Mouse (Mus musculus): ENCODE data around the gene Cd93. TPM values are rescaled to one million over a fixed set of nuclear protein-coding genes. Genes with fewer than 3 reads are reported as not detected.

Gene Cd93
- polyA plus RNA-seq, 1 experiment = 0.12 TPM

- H3K27me3 ChIP-seq (ENCODE audit: control insufficient read depth, insufficient read depth, insufficient read length) = no peaks in the 10 kb centered on the region
- H3K36me3 ChIP-seq (ENCODE audit: control insufficient read depth, insufficient read depth) = no peaks in the 10 kb centered on the region
- no peaks in the 10 kb centered on the region for H3K79me2 ChIP-seq (ENCODE audit: control insufficient read depth, insufficient read depth)
- TF ChIP-seq E2F4 (IDR thresholded peaks at IDR 0.05; ENCODE audit: insufficient read depth) (no peak), REST (IDR thresholded peaks at IDR 0.05; ENCODE audit: insufficient read depth, insufficient read length) (no peak), POLR2AphosphoS2 (IDR thresholded peaks at IDR 0.05; ENCODE audit: insufficient read length, low read depth) (no peak), SRF (IDR thresholded peaks at IDR 0.05; ENCODE audit: control insufficient read depth, insufficient read length, low read depth) (no peak), MYOG (IDR thresholded peaks at IDR 0.05; ENCODE audit: control insufficient read depth in 1 of 3, insufficient read depth in 1 of 3, insufficient read length in 2 of 3, low read depth in 2 of 3) (no peak), USF1 (IDR thresholded peaks at IDR 0.05; ENCODE audit: low read depth) (no peak), CEBPB (IDR thresholded peaks at IDR 0.05; ENCODE audit: insufficient read depth, poor library complexity, severe bottlenecking) (no peak), MYOD1 (IDR thresholded peaks at IDR 0.05; ENCODE audit: control insufficient read depth in 1 of 3, insufficient read length in 2 of 3, low read depth in 2 of 3) (no peak)
- no peak within 1 kb of the TSS for H3K4me3 ChIP-seq
- no peak within 1 kb of the TSS for H3K4me2 ChIP-seq (ENCODE audit: low read depth)
- H3ac ChIP-seq (ENCODE audit: control insufficient read depth, insufficient read length) = no peak within 1 kb of the TSS
These were observed 48.0 kb downstream of the Cd93 start, which contains the start of gene Sstr4 for GRCm38 (mm10) chr2:148395131-148396051. Gene Sstr4 (plus strand): TSS chr2:148395344.

DNA sequence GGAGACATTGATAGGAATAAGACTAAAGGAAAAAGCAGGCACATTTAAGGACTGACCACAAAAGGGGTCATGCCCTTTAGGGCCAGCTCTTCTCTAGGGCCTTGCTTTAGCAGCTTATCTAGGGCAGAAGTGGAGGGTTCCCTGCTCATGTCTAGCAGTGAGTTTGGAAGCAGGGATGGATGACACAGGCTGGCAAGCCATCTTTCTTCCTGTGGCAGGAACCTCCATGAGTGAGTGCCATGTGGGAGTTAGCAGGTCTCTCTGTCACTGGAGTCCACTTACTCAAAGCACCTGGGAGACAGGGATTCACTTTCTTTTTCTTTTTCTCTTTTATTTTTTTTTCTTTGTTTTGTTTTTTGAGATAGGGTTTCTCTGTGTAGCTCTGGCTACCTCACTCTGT is 49.5 kb downstream of the Cd93 start:
- Histone ChIP-seq H3K4me2 (ENCODE audit: low read depth) (no peak overlapping the region), H3ac (ENCODE audit: control insufficient read depth, insufficient read length) (no peak overlapping the region), H3K4me3 (no peak overlapping the region), H3K79me2 (ENCODE audit: control insufficient read depth, insufficient read depth) (no peaks in the 10 kb centered on the region), H3K36me3 (ENCODE audit: control insufficient read depth, insufficient read depth) (no peaks in the 10 kb centered on the region), H3K27me3 (ENCODE audit: control insufficient read depth, insufficient read depth, insufficient read length) (no peaks in the 10 kb centered on the region)
- TF ChIP-seq CEBPB (IDR thresholded peaks at IDR 0.05; ENCODE audit: insufficient read depth, poor library complexity, severe bottlenecking) (no peak), POLR2A (IDR thresholded peaks at IDR 0.05; ENCODE audit: insufficient read length, low read depth) (no peak), E2F4 (IDR thresholded peaks at IDR 0.05; ENCODE audit: insufficient read depth) (no peak), TCF12 (IDR thresholded peaks at IDR 0.05; ENCODE audit: insufficient read depth, poor library complexity, severe bottlenecking) (no peak), POLR2AphosphoS2 (IDR thresholded peaks at IDR 0.05; ENCODE audit: insufficient read length, low read depth) (no peak), REST (IDR thresholded peaks at IDR 0.05; ENCODE audit: insufficient read depth, insufficient read length) (no peak), USF1 (IDR thresholded peaks at IDR 0.05; ENCODE audit: low read depth) (no peak)

- H3K79me2 ChIP-seq (ENCODE audit: control insufficient read depth, insufficient read depth) = no peaks in the 10 kb centered on the region
- H3K4me2 ChIP-seq (ENCODE audit: low read depth) = no peak overlapping the region
- H3K27me3 ChIP-seq (ENCODE audit: control insufficient read depth, insufficient read depth, insufficient read length) = no peaks in the 10 kb centered on the region
- H3K4me3 ChIP-seq = no peak overlapping the region
- H3K36me3 ChIP-seq (ENCODE audit: control insufficient read depth, insufficient read depth) = no peaks in the 10 kb centered on the region
- H3ac ChIP-seq (ENCODE audit: control insufficient read depth, insufficient read length) = no peak overlapping the region
- TF ChIP-seq POLR2A (IDR thresholded peaks at IDR 0.05; ENCODE audit: insufficient read length, low read depth) (no peak), SRF (IDR thresholded peaks at IDR 0.05; ENCODE audit: control insufficient read depth, insufficient read length, low read depth) (no peak), MYOD1 (IDR thresholded peaks at IDR 0.05; ENCODE audit: control insufficient read depth in 1 of 3, insufficient read length in 2 of 3, low read depth in 2 of 3) (no peak), REST (IDR thresholded peaks at IDR 0.05; ENCODE audit: insufficient read depth, insufficient read length) (no peak), TCF12 (IDR thresholded peaks at IDR 0.05; ENCODE audit: insufficient read depth, poor library complexity, severe bottlenecking) (no peak), USF1 (IDR thresholded peaks at IDR 0.05; ENCODE audit: low read depth) (no peak), TCF3 (IDR thresholded peaks at IDR 0.05; ENCODE audit: insufficient read length, low read depth) (no peak), CEBPB (IDR thresholded peaks at IDR 0.05; ENCODE audit: insufficient read depth, poor library complexity, severe bottlenecking) (no peak), MYOG (IDR thresholded peaks at IDR 0.05; ENCODE audit: control insufficient read depth in 1 of 3, insufficient read depth in 1 of 3, insufficient read length in 2 of 3, low read depth in 2 of 3) (no peak), MAX (IDR thresholded peaks at IDR 0.05; ENCODE audit: low read depth) (no peak), POLR2AphosphoS2 (IDR thresholded peaks at IDR 0.05; ENCODE audit: insufficient read length, low read depth) (no peak), E2F4 (IDR thresholded peaks at IDR 0.05; ENCODE audit: insufficient read depth) (no peak)
These were observed 50.2 kb downstream of the Cd93 start for GRCm38 (mm10) chr2:148393149-148393548.

- H3K4me2 ChIP-seq (ENCODE audit: low read depth) = no peak overlapping the region
- H3K79me2 ChIP-seq (ENCODE audit: control insufficient read depth, insufficient read depth) = no peaks in the 10 kb centered on the region
- no peaks in the 10 kb centered on the region for H3K27me3 ChIP-seq (ENCODE audit: control insufficient read depth, insufficient read depth, insufficient read length)
- H3K36me3 ChIP-seq (ENCODE audit: control insufficient read depth, insufficient read depth) = no peaks in the 10 kb centered on the region
- H3K4me3 ChIP-seq = no peak overlapping the region
- no peak overlapping the region for H3ac ChIP-seq (ENCODE audit: control insufficient read depth, insufficient read length)
- TF ChIP-seq POLR2A (IDR thresholded peaks at IDR 0.05; ENCODE audit: insufficient read length, low read depth) (no peak), REST (IDR thresholded peaks at IDR 0.05; ENCODE audit: insufficient read depth, insufficient read length) (no peak)
These were observed 55.4 kb downstream of the Cd93 start for GRCm38 (mm10) chr2:148387652-148388581.

All from myocyte (in vitro differentiated cells).